Mouse (Mus musculus): ENCODE measurements around the gene Prss40. TPM values are rescaled to one million over a fixed set of nuclear protein-coding genes. Genes with fewer than 3 reads are reported as not detected.
"Not testable (repeated sequence)": the region's sequence is repeated elsewhere in the genome, so short reads cannot be mapped to it uniquely, and the experiment has no call there.

Prss40 gene
- polyA plus RNA-seq, 1 experiment from 2014 or later: not detected

GRCm38 (mm10) chr1:34522850-34523244 lies 37.9 kb downstream of the Prss40 start:
- no peak for ATAC-seq (ENCODE audit: borderline replicate concordance, extremely low read depth, low FRiP score, low TSS enrichment)
- H3K9me3 ChIP-seq: no peaks in the 10 kb centered on the region
- no peak overlapping the region for H3K27ac ChIP-seq
- no peak overlapping the region for H3K9ac ChIP-seq
- WGBS: 59% methylated on average over 3 of the region's 3 CpGs
- H3K4me2 ChIP-seq: no peak overlapping the region
- no peaks in the 10 kb centered on the region for H3K36me3 ChIP-seq
- H3K27me3 ChIP-seq: no peaks in the 10 kb centered on the region
- no peaks in the 10 kb centered on the region for H3K4me1 ChIP-seq
- no peak overlapping the region for H3K4me3 ChIP-seq

- Histone ChIP-seq H3K4me1 (no peaks in the 10 kb centered on the region), H3K4me3 (no peak overlapping the region), H3K36me3 (no peaks in the 10 kb centered on the region), H3K27ac (no peak overlapping the region), H3K4me2 (no peak overlapping the region), H3K9me3 (no peaks in the 10 kb centered on the region), H3K27me3 (no peaks in the 10 kb centered on the region), H3K9ac (no peak overlapping the region)
- WGBS: 50% methylated on average over 6 of the region's 6 CpGs
- no peak for ATAC-seq (ENCODE audit: borderline replicate concordance, extremely low read depth, low FRiP score, low TSS enrichment)
Observed at GRCm38 (mm10) chr1:34522205-34522849, 38.4 kb downstream of the Prss40 start.

GRCm38 (mm10) chr1:34518259-34518658 lies 42.5 kb downstream of the Prss40 start:
- H3K27ac ChIP-seq: no peak overlapping the region
- H3K27me3 ChIP-seq: no peaks in the 10 kb centered on the region
- no peaks in the 10 kb centered on the region for H3K36me3 ChIP-seq
- no peak overlapping the region for H3K9ac ChIP-seq
- 68% methylated on average over 1 of the region's 1 CpGs for WGBS
- no peak overlapping the region for H3K4me3 ChIP-seq
- no peaks in the 10 kb centered on the region for H3K4me1 ChIP-seq
- ATAC-seq (ENCODE audit: borderline replicate concordance, extremely low read depth, low FRiP score, low TSS enrichment): no peak
- H3K9me3 ChIP-seq: no peaks in the 10 kb centered on the region
- H3K4me2 ChIP-seq: no peak overlapping the region

GRCm38 (mm10) chr1:34517797-34518196 lies 42.9 kb downstream of the Prss40 start:
- not testable (repeated sequence) for H3K36me3 ChIP-seq; H3K9ac ChIP-seq; H3K4me2 ChIP-seq; H3K9me3 ChIP-seq; H3K4me3 ChIP-seq; H3K4me1 ChIP-seq; H3K27ac ChIP-seq; ATAC-seq (ENCODE audit: borderline replicate concordance, extremely low read depth, low FRiP score, low TSS enrichment); H3K27me3 ChIP-seq
- 24% methylated on average over 1 of the region's 1 CpGs for WGBS

- not testable (repeated sequence) for H3K9ac ChIP-seq; H3K9me3 ChIP-seq; H3K36me3 ChIP-seq; H3K27me3 ChIP-seq; H3K4me3 ChIP-seq; H3K4me2 ChIP-seq; ATAC-seq (ENCODE audit: borderline replicate concordance, extremely low read depth, low FRiP score, low TSS enrichment); H3K4me1 ChIP-seq; H3K27ac ChIP-seq
- 21% methylated on average over 6 of the region's 6 CpGs for WGBS
Observed at GRCm38 (mm10) chr1:34517297-34517696, 43.4 kb downstream of the Prss40 start.

- Histone ChIP-seq H3K4me3 (no peak overlapping the region), H3K4me2 (no peak overlapping the region), H3K27ac (no peak overlapping the region), H3K9ac (no peak overlapping the region), H3K4me1 (no peaks in the 10 kb centered on the region), H3K36me3 (no peaks in the 10 kb centered on the region), H3K27me3 (no peaks in the 10 kb centered on the region), H3K9me3 (no peaks in the 10 kb centered on the region)
- ATAC-seq (ENCODE audit: borderline replicate concordance, extremely low read depth, low FRiP score, low TSS enrichment): no peak
- 24% methylated on average over 5 of the region's 5 CpGs for whole genome bisulfite sequencing
Observed at GRCm38 (mm10) chr1:34516595-34516994, 44.1 kb downstream of the Prss40 start.

GRCm38 (mm10) chr1:34513068-34513467 lies 47.7 kb downstream of the Prss40 start:
- no peaks in the 10 kb centered on the region for H3K9me3 ChIP-seq

GRCm38 (mm10) chr1:34511027-34511426 lies 49.7 kb downstream of the Prss40 start:
- no peak overlapping the region for H3K4me3 ChIP-seq
- no peaks in the 10 kb centered on the region for H3K36me3 ChIP-seq
- H3K27ac ChIP-seq: no peak overlapping the region
- no peak overlapping the region for H3K9ac ChIP-seq
- H3K27me3 ChIP-seq: no peaks in the 10 kb centered on the region
- WGBS: 9% methylated on average over 3 of the region's 3 CpGs
- no peaks in the 10 kb centered on the region for H3K4me1 ChIP-seq
- no peak for ATAC-seq (ENCODE audit: borderline replicate concordance, extremely low read depth, low FRiP score, low TSS enrichment)
- no peak overlapping the region for H3K4me2 ChIP-seq
- H3K9me3 ChIP-seq: no peaks in the 10 kb centered on the region

More at GRCm38 (mm10) chr1:34513068-34513467, 47.7 kb downstream of the Prss40 start:
- H3K9ac ChIP-seq: no peak overlapping the region
- ATAC-seq (ENCODE audit: borderline replicate concordance, extremely low read depth, low FRiP score, low TSS enrichment): no peak
- no peaks in the 10 kb centered on the region for H3K36me3 ChIP-seq
- H3K27me3 ChIP-seq: no peaks in the 10 kb centered on the region
- no peaks in the 10 kb centered on the region for H3K4me1 ChIP-seq
- WGBS: 76% methylated on average over 4 of the region's 4 CpGs
- H3K27ac ChIP-seq: no peak overlapping the region
- H3K4me2 ChIP-seq: no peak overlapping the region
- H3K4me3 ChIP-seq: no peak overlapping the region

GRCm38 (mm10) chr1:34510575-34510981 lies 50.2 kb downstream of the Prss40 start:
- Histone ChIP-seq H3K4me2 (no peak overlapping the region), H3K4me1 (no peaks in the 10 kb centered on the region), H3K36me3 (no peaks in the 10 kb centered on the region), H3K27me3 (no peaks in the 10 kb centered on the region), H3K27ac (no peak overlapping the region), H3K9ac (no peak overlapping the region), H3K9me3 (no peaks in the 10 kb centered on the region), H3K4me3 (no peak overlapping the region)
- 12% methylated on average over 7 of the region's 7 CpGs for WGBS
- ATAC-seq (ENCODE audit: borderline replicate concordance, extremely low read depth, low FRiP score, low TSS enrichment): no peak

- Histone ChIP-seq H3K9me3 (no peaks in the 10 kb centered on the region), H3K36me3 (no peaks in the 10 kb centered on the region), H3K27me3 (no peaks in the 10 kb centered on the region), H3K4me2 (no peak overlapping the region), H3K9ac (no peak overlapping the region), H3K4me1 (no peaks in the 10 kb centered on the region), H3K4me3 (no peak overlapping the region), H3K27ac (no peak overlapping the region)
- 82% methylated on average over 3 of the region's 3 CpGs for WGBS
- no peak for ATAC-seq (ENCODE audit: borderline replicate concordance, extremely low read depth, low FRiP score, low TSS enrichment)
Observed at GRCm38 (mm10) chr1:34507986-34508385, 52.8 kb downstream of the Prss40 start.

GRCm38 (mm10) chr1:34505970-34506551 lies 54.7 kb downstream of the Prss40 start:
- ATAC-seq (ENCODE audit: borderline replicate concordance, extremely low read depth, low FRiP score, low TSS enrichment): no peak
- H3K9ac ChIP-seq: no peak overlapping the region
- no peaks in the 10 kb centered on the region for H3K36me3 ChIP-seq
- no peaks in the 10 kb centered on the region for H3K9me3 ChIP-seq
- no peak overlapping the region for H3K4me2 ChIP-seq
- no peaks in the 10 kb centered on the region for H3K27me3 ChIP-seq
- H3K4me3 ChIP-seq: no peak overlapping the region
- no peak overlapping the region for H3K27ac ChIP-seq
- 66% methylated on average over 4 of the region's 4 CpGs for whole genome bisulfite sequencing
- no peaks in the 10 kb centered on the region for H3K4me1 ChIP-seq

GRCm38 (mm10) chr1:34505307-34505706 lies 55.4 kb downstream of the Prss40 start:
- no peak for ATAC-seq (ENCODE audit: borderline replicate concordance, extremely low read depth, low FRiP score, low TSS enrichment)
- Histone ChIP-seq H3K36me3 (no peaks in the 10 kb centered on the region), H3K27ac (no peak overlapping the region), H3K9me3 (no peaks in the 10 kb centered on the region), H3K4me1 (no peaks in the 10 kb centered on the region), H3K9ac (no peak overlapping the region), H3K4me2 (no peak overlapping the region), H3K27me3 (no peaks in the 10 kb centered on the region), H3K4me3 (no peak overlapping the region)
- 53% methylated on average over 7 of the region's 7 CpGs for WGBS

All from lung, embryonic 15.5 days (tissue).